Mouse (Mus musculus) megakaryocyte progenitor cell, adult 5-6 weeks (primary cell): ENCODE data around the gene Nr2c1. TPM values are rescaled to one million over a fixed set of nuclear protein-coding genes. Genes with fewer than 3 reads are reported as not detected.

ENCODE experiments used
- ATAC-seq: replicated peaks from 2 replicates; pipeline ENCODE4 v1.8.0; 2016; ENCODE audit warnings: mild to moderate bottlenecking, moderate TSS enrichment, inconsistent platforms; ENCODE audit not compliant: poor library complexity
- total RNA-seq, 2 experiments: library from RNA; stranded (forward) in 1 of 2; stranded (reverse) in 1 of 2; fragments of 157-497, 149-512 nt in 1 of 2; fragments of 200-1000 nt in 1 of 2; gene quantifications; 2 replicates each; pipeline versions ENCODE4 v1.2.3 to v1.2.4; 2015 to 2017

Nr2c1 gene
- total RNA-seq, 2 experiments from 2014 or later = 5.0 to 10.9 TPM

- peak; percentile 72 for ATAC-seq
Observed at GRCm38 (mm10) chr10:94138890-94139482, 8.8 kb upstream of the Nr2c1 start.

GRCm38 (mm10) chr10:94140227-94140931 lies 7.4 kb upstream of the Nr2c1 start:
- no peak for ATAC-seq

GRCm38 (mm10) chr10:94142427-94142826 lies 5.4 kb upstream of the Nr2c1 start:
- ATAC-seq = peak; percentile 50; the same call in 1 of the 2 replicates

- ATAC-seq = no peak
Observed at GRCm38 (mm10) chr10:94144581-94144980, 3.2 kb upstream of the Nr2c1 start.

- peak; percentile 73 for ATAC-seq
Observed at GRCm38 (mm10) chr10:94147391-94147755, 450 bp upstream of the Nr2c1 start.

- no peak for ATAC-seq
Observed at GRCm38 (mm10) chr10:94151488-94151887, 3.7 kb downstream of the Nr2c1 start.

GRCm38 (mm10) chr10:94153841-94154240 lies 6.0 kb downstream of the Nr2c1 start:
- ATAC-seq = no peak

- peak; percentile 72 for ATAC-seq
Observed at GRCm38 (mm10) chr10:94158962-94159361, 11.1 kb downstream of the Nr2c1 start.

- ATAC-seq = no peak
Observed at GRCm38 (mm10) chr10:94159406-94159805, 11.6 kb downstream of the Nr2c1 start.

GRCm38 (mm10) chr10:94161051-94161765 lies 13.4 kb downstream of the Nr2c1 start:
- no peak for ATAC-seq

- ATAC-seq = no peak
Observed at GRCm38 (mm10) chr10:94162031-94162430, 14.2 kb downstream of the Nr2c1 start.

- no peak for ATAC-seq
Observed at GRCm38 (mm10) chr10:94164104-94164845, 16.5 kb downstream of the Nr2c1 start.

- ATAC-seq = no peak
Observed at GRCm38 (mm10) chr10:94165426-94165825, 17.6 kb downstream of the Nr2c1 start.

- no peak for ATAC-seq
Observed at GRCm38 (mm10) chr10:94167051-94167750, 19.4 kb downstream of the Nr2c1 start.

- ATAC-seq = no peak
Observed at GRCm38 (mm10) chr10:94171440-94172130, 23.8 kb downstream of the Nr2c1 start.

- ATAC-seq = no peak
Observed at GRCm38 (mm10) chr10:94172137-94172536, 24.3 kb downstream of the Nr2c1 start.

- ATAC-seq = no peak
Observed at GRCm38 (mm10) chr10:94172706-94173105, 24.9 kb downstream of the Nr2c1 start.

- ATAC-seq = no peak
Observed at GRCm38 (mm10) chr10:94174652-94175051, 26.8 kb downstream of the Nr2c1 start.

- no peak for ATAC-seq
Observed at GRCm38 (mm10) chr10:94183199-94183598, 35.4 kb downstream of the Nr2c1 start.
